Mouse (Mus musculus): ENCODE data around the gene Ank. TPM values are rescaled to one million over a fixed set of nuclear protein-coding genes. Genes with fewer than 3 reads are reported as not detected.

The Ank gene
- polyA plus RNA-seq (2014; fragmentation: Illumina TruSeq; extraction: RNeasy Lipid Tissue Mini Kit (QIAGEN cat#74804); ENCODE audit: low read depth, low replicate concordance): 54.0 TPM

GRCm38 (mm10) chr15:27466131-27467080 is at the start of gene Ank:
Gene Ank, plus strand, starts transcription at chr15:27466677.

GRCm38 (mm10) chr15:27630601-27631383 is 164.3 kb downstream of the Ank start, which contains the start of gene Otulin:
Gene Otulin, minus strand, starts transcription at chr15:27630693.

Other genes starting within 250 kb of the Ank start
- 12.1 TPM for gene Otulin, start 164.0 kb downstream of the Ank start, polyA plus RNA-seq (2014; fragmentation: Illumina TruSeq; extraction: RNeasy Lipid Tissue Mini Kit (QIAGEN cat#74804); ENCODE audit: low read depth, low replicate concordance)
- gene Otulinl, start 214.9 kb downstream of the Ank start, polyA plus RNA-seq (2014; fragmentation: Illumina TruSeq; extraction: RNeasy Lipid Tissue Mini Kit (QIAGEN cat#74804); ENCODE audit: low read depth, low replicate concordance): 12.7 TPM